Mouse (Mus musculus): ENCODE results near the gene Micu2. TPM values are rescaled to one million over a fixed set of nuclear protein-coding genes. Genes with fewer than 3 reads are reported as not detected.

The Micu2 gene
- polyA plus RNA-seq, 2 experiments: 42.7 to 67.1 TPM

DNA sequence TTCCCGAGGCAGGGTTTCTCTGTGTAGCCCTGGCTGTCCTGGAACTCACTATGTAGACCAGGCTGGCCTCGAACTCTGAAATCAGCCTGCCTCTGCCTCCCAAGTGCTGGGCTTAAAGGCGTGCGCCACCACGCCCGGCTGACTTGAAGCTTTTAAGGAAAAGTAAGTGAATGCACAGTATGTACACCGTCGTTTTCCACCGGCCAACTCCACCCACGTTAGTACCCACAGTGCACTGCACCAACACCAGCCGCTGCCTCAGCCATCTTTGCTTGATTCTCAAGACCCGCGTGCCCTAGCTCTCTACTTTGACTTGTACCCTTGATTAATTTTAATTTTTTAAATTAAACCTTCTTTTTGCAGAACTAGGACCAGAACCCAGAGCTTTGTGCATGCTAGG lies 64.4 kb downstream of the Micu2 start:
- H3K4me2 ChIP-seq (replicated peaks; ENCODE audit: low read depth, low read length, severe bottlenecking): no peak overlapping the region
- no peak for TF ChIP-seq POLR2A (IDR thresholded peaks at IDR 0.05; ENCODE audit: borderline replicate concordance, extremely low read depth, insufficient read depth, insufficient read length)
- no peak overlapping the region for H3K4me3 ChIP-seq (replicated peaks; ENCODE audit: low read length)
- H3K27ac ChIP-seq (replicated peaks; ENCODE audit: low read depth, low read length): no peak overlapping the region
- H3K9me3 ChIP-seq (ENCODE audit: control insufficient read depth, low read length): no peaks in the 10 kb centered on the region
- no peak for DNase-seq (ENCODE audit: low spot score)
- no peaks in the 10 kb centered on the region for H3K27me3 ChIP-seq (ENCODE audit: control insufficient read depth, insufficient read depth, low read length)
- no peak overlapping the region for H3K9ac ChIP-seq (ENCODE audit: low read depth, low read length, severe bottlenecking)
- peaks cover 19% of the 10 kb centered on the region for H3K36me3 ChIP-seq (ENCODE audit: control insufficient read depth, insufficient read depth, low read length)
- WGBS: 96% methylated on average over 13 of the region's 13 CpGs
- ATAC-seq (ENCODE audit: low FRiP score, low read depth): no peak
- no peaks in the 10 kb centered on the region for H3K4me1 ChIP-seq (ENCODE audit: control insufficient read depth, insufficient read depth, low read length)

GRCm38 (mm10) chr14:57933608-57934007 lies 65.5 kb downstream of the Micu2 start:
- Histone ChIP-seq H3K27me3 (ENCODE audit: control insufficient read depth, insufficient read depth, low read length) (no peaks in the 10 kb centered on the region), H3K9me3 (ENCODE audit: control insufficient read depth, low read length) (no peaks in the 10 kb centered on the region), H3K9ac (ENCODE audit: low read depth, low read length, severe bottlenecking) (no peak overlapping the region), H3K4me3 (replicated peaks; ENCODE audit: low read length) (no peak overlapping the region), H3K4me1 (ENCODE audit: control insufficient read depth, insufficient read depth, low read length) (no peaks in the 10 kb centered on the region), H3K27ac (replicated peaks; ENCODE audit: low read depth, low read length) (no peak overlapping the region), H3K36me3 (ENCODE audit: control insufficient read depth, insufficient read depth, low read length) (peaks cover 10% of the 10 kb centered on the region), H3K4me2 (replicated peaks; ENCODE audit: low read depth, low read length, severe bottlenecking) (no peak overlapping the region)
- no peak for DNase-seq (ENCODE audit: low spot score)
- no peak for ATAC-seq (ENCODE audit: low FRiP score, low read depth)
- WGBS: 66% methylated on average over 7 of the region's 7 CpGs
- no peak for TF ChIP-seq POLR2A (IDR thresholded peaks at IDR 0.05; ENCODE audit: borderline replicate concordance, extremely low read depth, insufficient read depth, insufficient read length)

- TF ChIP-seq POLR2A (IDR thresholded peaks at IDR 0.05; ENCODE audit: borderline replicate concordance, extremely low read depth, insufficient read depth, insufficient read length): no peak
Observed at GRCm38 (mm10) chr14:57932881-57933443, 66.1 kb downstream of the Micu2 start.

DNA sequence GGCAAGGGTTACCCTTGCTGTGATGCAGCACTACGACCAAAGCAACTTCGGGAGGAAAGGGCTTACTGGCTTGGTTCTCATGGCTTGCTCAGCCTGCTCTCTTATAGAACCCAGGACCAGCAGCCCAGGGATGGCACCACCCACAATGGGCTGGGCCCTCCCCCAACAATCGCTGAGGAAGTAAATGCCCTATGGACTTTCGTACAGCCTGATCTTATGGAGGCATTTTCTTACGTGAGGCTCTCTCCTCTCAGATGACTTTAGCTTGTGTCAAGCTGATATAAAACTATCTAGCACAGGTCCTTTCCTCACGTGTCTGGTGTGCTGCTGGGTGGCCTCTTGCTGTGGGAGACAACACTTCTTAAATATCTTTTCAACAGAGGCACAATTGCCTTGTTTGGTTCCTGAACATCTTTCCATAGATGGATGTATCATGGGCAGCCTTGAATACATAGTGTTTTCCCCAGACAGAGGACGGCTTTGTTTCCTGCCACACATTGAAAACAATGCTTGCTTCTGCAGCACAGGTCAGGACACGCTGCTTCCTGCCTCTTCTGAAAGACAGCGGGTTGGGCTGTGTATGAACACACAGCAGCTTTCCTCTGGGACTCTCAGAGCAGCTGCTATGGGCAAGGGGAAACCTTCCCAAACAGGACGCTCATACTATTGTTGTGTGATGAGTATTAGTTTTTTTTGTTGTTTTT lies 77.5 kb downstream of the Micu2 start:
- Histone ChIP-seq H3K4me1 (ENCODE audit: control insufficient read depth, insufficient read depth, low read length) (no peaks in the 10 kb centered on the region), H3K4me2 (replicated peaks; ENCODE audit: low read depth, low read length, severe bottlenecking) (no peak overlapping the region), H3K9me3 (ENCODE audit: control insufficient read depth, low read length) (no peaks in the 10 kb centered on the region), H3K27ac (replicated peaks; ENCODE audit: low read depth, low read length) (peak overlapping the region; percentile 10; the same call in 1 of the 2 replicates), H3K36me3 (ENCODE audit: control insufficient read depth, insufficient read depth, low read length) (peaks cover 46% of the 10 kb centered on the region), H3K9ac (ENCODE audit: low read depth, low read length, severe bottlenecking) (no peak overlapping the region), H3K4me3 (replicated peaks; ENCODE audit: low read length) (no peak overlapping the region), H3K27me3 (ENCODE audit: control insufficient read depth, insufficient read depth, low read length) (no peaks in the 10 kb centered on the region)
- WGBS: 68% methylated on average over 10 of the region's 10 CpGs
- TF ChIP-seq POLR2A (IDR thresholded peaks at IDR 0.05; ENCODE audit: borderline replicate concordance, extremely low read depth, insufficient read depth, insufficient read length): no peak
- DNase-seq (ENCODE audit: low spot score): peak; percentile 39
- peak; percentile 55; the same call in 1 of the 2 replicates for ATAC-seq (ENCODE audit: low FRiP score, low read depth)

More at GRCm38 (mm10) chr14:57932881-57933443, 66.1 kb downstream of the Micu2 start:
- 76% methylated on average over 7 of the region's 7 CpGs for WGBS
- ATAC-seq (ENCODE audit: low FRiP score, low read depth): no peak
- no peak overlapping the region for H3K9ac ChIP-seq (ENCODE audit: low read depth, low read length, severe bottlenecking)
- H3K4me2 ChIP-seq (replicated peaks; ENCODE audit: low read depth, low read length, severe bottlenecking): no peak overlapping the region
- H3K36me3 ChIP-seq (ENCODE audit: control insufficient read depth, insufficient read depth, low read length): peaks cover 10% of the 10 kb centered on the region
- no peak for DNase-seq (ENCODE audit: low spot score)
- H3K4me1 ChIP-seq (ENCODE audit: control insufficient read depth, insufficient read depth, low read length): no peaks in the 10 kb centered on the region
- no peaks in the 10 kb centered on the region for H3K9me3 ChIP-seq (ENCODE audit: control insufficient read depth, low read length)
- H3K27ac ChIP-seq (replicated peaks; ENCODE audit: low read depth, low read length): no peak overlapping the region
- H3K27me3 ChIP-seq (ENCODE audit: control insufficient read depth, insufficient read depth, low read length): no peaks in the 10 kb centered on the region
- no peak overlapping the region for H3K4me3 ChIP-seq (replicated peaks; ENCODE audit: low read length)

GRCm38 (mm10) chr14:57920568-57921310 lies 78.3 kb downstream of the Micu2 start:
- ATAC-seq (ENCODE audit: low FRiP score, low read depth) (no peak), DNase-seq (ENCODE audit: low spot score) (no peak)
- no peak for TF ChIP-seq POLR2A (IDR thresholded peaks at IDR 0.05; ENCODE audit: borderline replicate concordance, extremely low read depth, insufficient read depth, insufficient read length)
- Histone ChIP-seq H3K9ac (ENCODE audit: low read depth, low read length, severe bottlenecking) (no peak overlapping the region), H3K4me1 (ENCODE audit: control insufficient read depth, insufficient read depth, low read length) (no peaks in the 10 kb centered on the region), H3K36me3 (ENCODE audit: control insufficient read depth, insufficient read depth, low read length) (peaks cover 45% of the 10 kb centered on the region), H3K4me3 (replicated peaks; ENCODE audit: low read length) (no peak overlapping the region), H3K27me3 (ENCODE audit: control insufficient read depth, insufficient read depth, low read length) (no peaks in the 10 kb centered on the region), H3K27ac (replicated peaks; ENCODE audit: low read depth, low read length) (peak overlapping the region; percentile 10; the same call in 1 of the 2 replicates), H3K9me3 (ENCODE audit: control insufficient read depth, low read length) (no peaks in the 10 kb centered on the region), H3K4me2 (replicated peaks; ENCODE audit: low read depth, low read length, severe bottlenecking) (no peak overlapping the region)
- 82% methylated on average over 18 of the region's 18 CpGs for WGBS
